Mouse (Mus musculus) embryonic facial prominence, embryonic 12.5 days (tissue): ENCODE data around the gene Shroom2. TPM values are rescaled to one million over a fixed set of nuclear protein-coding genes. Genes with fewer than 3 reads are reported as not detected.
A peak's percentile ranks its signal among the peaks of the same experiment; 100 is the strongest.

Experiments
- ATAC-seq: fragments of 200-750 bp; cut with Nextera tagmentation; 2 replicates; pipeline ENCODE4 v1.8.0; 2017; ENCODE audit not compliant: insufficient number of reproducible peaks, insufficient read depth, low FRiP score, low TSS enrichment
- H3K27ac ChIP-seq: fragments of 300-500 bp; sonication (generic); 2 replicates; pipeline ENCODE4 v1.5.1; 2016; ENCODE audit warnings: mild to moderate bottlenecking
- H3K27me3 ChIP-seq: fragments of 300-500 bp; sonication (generic); 2 replicates; pipeline ENCODE4 v1.6.1; 2016; ENCODE audit warnings: mild to moderate bottlenecking, moderate library complexity
- H3K36me3 ChIP-seq: fragments of 300-500 bp; sonication (generic); 2 replicates; pipeline ENCODE4 v1.6.1; 2016; ENCODE audit warnings: mild to moderate bottlenecking
- H3K4me1 ChIP-seq: fragments of 300-500 bp; sonication (generic); 2 replicates; pipeline ENCODE4 v1.6.1; 2016
- H3K4me2 ChIP-seq: fragments of 300-500 bp; sonication (generic); replicated peaks from 2 replicates; pipeline ENCODE4 v1.6.1; 2016; ENCODE audit warnings: mild to moderate bottlenecking, moderate library complexity
- H3K4me3 ChIP-seq: fragments of 300-500 bp; sonication (generic); 2 replicates; pipeline ENCODE4 v1.5.1; 2016; ENCODE audit warnings: mild to moderate bottlenecking
- H3K9ac ChIP-seq: fragments of 300-500 bp; sonication (generic); 2 replicates; pipeline ENCODE4 v1.6.1; 2016; ENCODE audit warnings: mild to moderate bottlenecking, moderate library complexity
- H3K9me3 ChIP-seq: fragments of 300-500 bp; sonication (generic); 2 replicates; pipeline ENCODE4 v1.6.1; 2016; ENCODE audit warnings: mild to moderate bottlenecking, moderate library complexity
- WGBS: fragments of 180-500 bp; shearing (Covaris S2); methylation state at CpG from one replicate; pipeline ENCODE4 v1.1.7; 2016; 5-methylcytosine and 5-hydroxymethylcytosine counted together
- polyA plus RNA-seq: library from polyadenylated mRNA; unstranded; fragments of >200 nt; fragmentation: Nextera tagmentation; extraction: Ambion mirVana; gene quantifications from 2 replicates; pipeline ENCODE4 v1.2.1, GENCODE M21; 2016

Gene Shroom2
- polyA plus RNA-seq: 6.9 and 7.2 TPM in 2 replicates

DNA sequence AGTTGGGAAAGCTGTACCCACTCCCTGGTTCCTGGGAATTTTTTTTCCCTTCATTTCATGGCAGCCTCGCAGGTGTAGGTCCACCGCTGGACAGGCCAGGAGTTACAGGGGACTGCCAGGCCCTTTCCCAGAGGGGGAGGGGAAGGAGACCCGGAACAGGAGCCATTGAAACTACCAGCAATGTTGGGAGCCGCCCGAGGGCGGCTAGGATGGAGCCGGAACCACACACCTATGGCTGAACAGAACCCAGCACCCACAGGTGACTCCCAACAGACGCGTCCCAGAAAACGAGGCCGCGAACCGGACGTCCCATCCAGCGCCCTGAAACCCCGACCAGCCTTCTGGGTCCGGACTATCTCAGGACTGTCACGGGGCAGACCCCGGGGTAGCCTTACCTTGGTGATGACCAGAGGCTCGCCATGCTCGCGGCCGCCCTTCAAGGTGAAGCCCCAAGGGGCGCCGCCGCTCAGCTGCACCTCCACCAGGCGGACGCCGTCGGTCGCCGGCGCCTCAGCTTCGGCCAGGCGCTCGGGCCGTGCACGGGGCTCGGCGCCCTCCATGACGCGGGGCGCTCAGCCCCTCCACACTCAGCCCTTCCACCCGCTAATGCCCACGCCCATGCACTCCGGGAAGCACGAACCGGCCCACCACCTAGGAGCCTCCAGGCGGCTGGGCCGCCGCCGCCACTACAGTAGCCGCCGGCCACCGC is at the start of gene Shroom2:
TSS of gene Shroom2 (minus strand) at position 575 of the 709 bp plus-strand sequence.
- H3K4me3 ChIP-seq: peak within 1 kb of the TSS; percentile 57
- no peaks in the 10 kb centered on the region for H3K4me1 ChIP-seq
- no peak within 1 kb of the TSS for H3K27ac ChIP-seq
- no peaks in the 10 kb centered on the region for H3K36me3 ChIP-seq
- H3K4me2 ChIP-seq: peak within 1 kb of the TSS; percentile 61
- peaks cover 20% of the 10 kb centered on the region for H3K27me3 ChIP-seq
- H3K9ac ChIP-seq: peak within 1 kb of the TSS; percentile 68
- ATAC-seq: peak; percentile 93
- WGBS: 18% methylated on average over 33 of the region's 55 CpGs
- no peaks in the 10 kb centered on the region for H3K9me3 ChIP-seq

DNA sequence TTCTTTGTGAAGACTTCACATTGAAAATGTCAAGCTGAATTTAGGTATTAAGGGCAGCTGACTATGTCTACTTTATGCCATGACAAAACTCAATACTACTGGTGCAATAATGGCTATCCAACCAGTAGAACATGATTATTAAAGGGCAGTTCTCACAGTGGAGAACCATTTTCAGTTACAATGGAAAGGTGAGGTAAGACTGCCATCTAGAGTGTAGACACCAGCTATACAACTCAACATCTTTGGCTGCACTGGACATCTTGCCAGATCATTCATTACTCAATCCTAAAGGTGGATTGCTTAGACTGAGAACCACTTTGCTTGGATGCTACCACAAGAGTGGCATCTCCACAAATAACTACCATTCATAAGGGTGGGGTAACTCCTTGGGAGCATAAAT is 49.7 kb upstream of the Shroom2 start:
- Histone ChIP-seq H3K36me3 (no peaks in the 10 kb centered on the region), H3K4me1 (no peaks in the 10 kb centered on the region), H3K4me2 (no peak overlapping the region), H3K9ac (no peak overlapping the region), H3K27me3 (no peaks in the 10 kb centered on the region), H3K4me3 (no peak overlapping the region), H3K9me3 (no peaks in the 10 kb centered on the region), H3K27ac (no peak overlapping the region)
- no peak for ATAC-seq

DNA sequence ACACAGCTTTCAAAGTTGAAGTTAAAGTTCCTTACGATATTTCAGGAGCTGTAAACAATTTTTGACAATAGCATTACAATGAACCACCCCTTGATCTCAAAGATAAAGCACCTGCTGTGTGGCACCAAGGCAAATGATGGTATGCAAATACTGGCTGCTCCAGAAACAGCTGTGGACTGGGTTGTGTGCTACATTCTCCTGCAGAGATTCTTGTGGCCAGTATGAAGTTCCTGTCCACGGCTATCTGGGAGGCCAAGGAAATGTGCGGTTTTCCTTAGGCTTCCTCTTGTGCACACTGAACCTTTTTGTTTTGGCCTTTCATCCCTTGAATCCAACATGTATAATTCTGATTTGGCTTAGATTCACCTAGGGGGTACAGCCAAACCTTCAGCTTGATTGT is 44.1 kb upstream of the Shroom2 start:
- no peaks in the 10 kb centered on the region for H3K9me3 ChIP-seq
- H3K4me3 ChIP-seq: no peak overlapping the region
- no peaks in the 10 kb centered on the region for H3K36me3 ChIP-seq
- no peak overlapping the region for H3K9ac ChIP-seq
- H3K4me1 ChIP-seq: no peaks in the 10 kb centered on the region
- ATAC-seq: no peak
- 82% methylated on average over 3 of the region's 3 CpGs for WGBS
- no peaks in the 10 kb centered on the region for H3K27me3 ChIP-seq
- no peak overlapping the region for H3K27ac ChIP-seq
- no peak overlapping the region for H3K4me2 ChIP-seq

DNA sequence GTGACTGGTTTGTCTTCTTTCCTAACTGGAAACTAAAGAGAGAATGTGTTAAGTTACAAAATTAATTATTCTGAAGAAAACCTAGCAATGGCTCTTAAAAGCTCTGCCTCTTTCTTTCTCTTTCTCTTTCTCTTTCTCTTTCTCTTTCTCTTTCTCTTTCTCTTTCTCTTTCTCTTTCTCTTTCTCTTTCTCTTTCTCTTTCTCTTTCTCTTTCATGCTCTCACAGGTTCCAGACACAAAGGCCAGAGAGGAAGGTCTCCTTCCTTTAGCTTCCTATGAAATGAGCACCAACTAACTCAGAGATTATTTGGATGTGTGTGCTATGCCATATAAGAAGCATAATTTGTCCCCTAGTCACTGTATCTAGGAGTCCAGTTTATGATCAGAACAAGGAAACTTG is 36.1 kb upstream of the Shroom2 start:
- no peak overlapping the region for H3K9ac ChIP-seq
- H3K4me2 ChIP-seq: no peak overlapping the region
- H3K27me3 ChIP-seq: no peaks in the 10 kb centered on the region; the same call in 1 of the 2 replicates
- no peaks in the 10 kb centered on the region for H3K9me3 ChIP-seq
- H3K27ac ChIP-seq: no peak overlapping the region
- ATAC-seq: no peak
- no peaks in the 10 kb centered on the region for H3K4me1 ChIP-seq
- H3K36me3 ChIP-seq: no peaks in the 10 kb centered on the region
- H3K4me3 ChIP-seq: no peak overlapping the region

DNA sequence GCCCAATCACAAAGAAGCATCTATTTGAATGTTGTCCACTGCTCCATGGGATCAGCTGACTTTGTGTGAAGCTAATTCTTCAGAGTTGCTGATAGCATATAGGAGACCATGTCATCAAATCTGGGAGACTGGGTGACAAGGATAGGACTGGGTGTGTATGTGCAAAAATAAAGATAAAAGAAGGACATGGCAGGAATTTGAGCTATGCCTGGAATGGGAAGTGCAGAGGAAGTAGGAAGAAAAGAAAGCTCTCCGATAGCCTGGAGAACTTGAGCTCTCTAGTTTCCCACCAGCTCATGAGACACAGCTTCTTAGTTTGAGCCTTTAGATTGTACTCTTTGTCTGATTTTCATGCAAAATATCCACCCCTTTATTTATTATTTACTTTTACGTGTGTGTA is 19.3 kb upstream of the Shroom2 start:
- no peak overlapping the region for H3K4me2 ChIP-seq
- 73% methylated on average over 2 of the region's 2 CpGs for WGBS
- H3K27me3 ChIP-seq: no peaks in the 10 kb centered on the region; the same call in 1 of the 2 replicates
- H3K9me3 ChIP-seq: no peaks in the 10 kb centered on the region
- no peak overlapping the region for H3K9ac ChIP-seq
- H3K36me3 ChIP-seq: no peaks in the 10 kb centered on the region
- no peaks in the 10 kb centered on the region for H3K4me1 ChIP-seq
- no peak for ATAC-seq
- H3K4me3 ChIP-seq: no peak overlapping the region
- no peak overlapping the region for H3K27ac ChIP-seq

DNA sequence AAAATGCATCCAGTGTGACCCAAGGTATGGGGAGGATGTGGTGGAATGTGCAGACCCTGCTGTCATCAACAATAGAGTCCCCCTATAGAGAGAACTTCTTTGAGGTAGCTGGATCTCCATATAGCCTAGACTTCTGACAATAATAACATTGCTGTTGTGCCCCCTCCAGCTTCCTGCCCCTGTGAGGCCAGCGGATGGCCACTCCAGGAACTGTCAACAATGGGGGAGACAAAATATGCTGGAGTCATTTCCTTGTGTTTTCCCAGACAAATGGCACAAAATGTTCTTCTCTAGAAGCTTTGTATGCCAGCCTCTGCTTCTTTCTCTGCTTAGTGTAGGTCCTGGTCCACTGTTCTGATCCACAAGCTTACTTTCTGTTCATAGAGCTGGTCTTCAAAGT is 18.9 kb upstream of the Shroom2 start:
- Histone ChIP-seq H3K9ac (no peak overlapping the region), H3K4me2 (no peak overlapping the region), H3K27me3 (no peaks in the 10 kb centered on the region; the same call in 1 of the 2 replicates), H3K4me1 (no peaks in the 10 kb centered on the region), H3K36me3 (no peaks in the 10 kb centered on the region), H3K27ac (no peak overlapping the region), H3K9me3 (no peaks in the 10 kb centered on the region), H3K4me3 (no peak overlapping the region)
- WGBS: 80% methylated on average over 1 of the region's 1 CpGs
- no peak for ATAC-seq

DNA sequence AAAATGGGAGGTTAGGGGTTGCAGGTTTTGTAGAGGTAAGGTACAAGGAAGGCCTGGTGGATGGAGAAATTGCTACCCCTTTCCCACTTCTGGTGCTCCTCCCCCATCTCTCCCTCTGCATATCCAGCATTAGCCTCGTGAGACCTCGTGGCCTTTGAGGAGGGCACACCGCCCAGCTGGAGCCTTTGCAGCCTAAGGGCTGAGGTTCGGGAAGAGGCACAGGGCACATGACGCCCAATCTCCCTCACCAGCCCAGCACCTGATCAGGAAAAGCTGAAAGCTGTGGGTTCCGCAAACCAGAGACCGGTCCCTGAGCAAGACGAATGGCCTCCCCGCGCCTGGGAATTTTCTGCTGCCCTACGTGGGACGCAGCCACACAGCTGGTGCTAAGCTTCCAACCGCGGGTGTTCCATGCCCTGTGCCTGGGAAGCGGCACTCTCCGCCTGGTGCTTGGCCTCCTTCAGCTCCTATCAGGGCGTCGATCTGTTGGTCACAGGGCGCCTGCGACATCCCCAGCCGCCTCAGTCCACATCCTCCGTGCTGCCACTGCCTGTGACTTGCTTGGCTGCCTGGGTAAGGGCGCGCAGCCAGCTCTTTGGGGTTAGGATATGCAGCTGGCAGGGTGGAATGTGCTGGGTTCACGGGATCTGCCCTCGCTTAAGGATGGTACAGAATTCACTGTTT is 12.6 kb upstream of the Shroom2 start, which contains the start of gene Gpr143:
TSS of gene Gpr143 (plus strand) at position 202 of the 684 bp plus-strand sequence.
- WGBS: 24% methylated on average over 26 of the region's 26 CpGs
- Histone ChIP-seq H3K27ac (no peak within 1 kb of the TSS), H3K27me3 (peaks cover 18% of the 10 kb centered on the region), H3K36me3 (no peaks in the 10 kb centered on the region), H3K4me3 (peak within 1 kb of the TSS; percentile 17; the same call in 1 of the 2 replicates), H3K4me2 (peak within 1 kb of the TSS; percentile 44), H3K9ac (no peak within 1 kb of the TSS), H3K9me3 (no peaks in the 10 kb centered on the region), H3K4me1 (no peaks in the 10 kb centered on the region)
- no peak for ATAC-seq

DNA sequence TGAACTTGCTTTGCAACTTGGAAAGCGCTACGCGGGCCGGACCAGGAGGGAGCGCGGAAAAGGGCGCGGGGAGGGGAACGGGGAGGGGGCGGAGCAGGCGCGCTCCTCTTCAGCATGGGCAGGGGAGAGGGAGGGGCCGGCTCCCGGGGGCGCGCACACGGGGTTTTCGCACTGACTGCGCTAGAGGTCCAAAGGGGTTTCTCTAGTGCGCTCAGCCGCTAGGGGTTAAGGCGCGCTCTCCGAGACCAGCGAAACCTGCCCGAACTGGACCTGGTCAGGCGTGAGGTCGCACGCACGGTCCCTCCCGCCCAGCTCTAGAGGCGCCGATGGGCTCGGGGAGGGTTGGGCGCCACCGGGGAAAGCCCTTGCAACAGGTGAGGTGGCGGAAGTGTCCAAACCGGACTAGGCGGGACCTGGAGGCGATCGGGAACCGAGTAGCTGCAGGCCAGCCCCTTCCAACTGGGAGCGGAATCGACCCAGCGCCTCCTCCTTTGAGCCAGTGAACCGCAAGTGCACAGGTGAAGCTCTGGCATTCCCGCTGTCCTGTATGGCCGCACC is 414 bp upstream of the Shroom2 start:
- Histone ChIP-seq H3K27me3 (peaks cover 20% of the 10 kb centered on the region), H3K4me3 (peak overlapping the region; percentile 57), H3K4me1 (no peaks in the 10 kb centered on the region), H3K27ac (no peak overlapping the region), H3K9me3 (no peaks in the 10 kb centered on the region), H3K4me2 (peak overlapping the region; percentile 61), H3K36me3 (no peaks in the 10 kb centered on the region), H3K9ac (peak overlapping the region; percentile 68)
- ATAC-seq: peak; percentile 89
- 11% methylated on average over 27 of the region's 48 CpGs for WGBS

DNA sequence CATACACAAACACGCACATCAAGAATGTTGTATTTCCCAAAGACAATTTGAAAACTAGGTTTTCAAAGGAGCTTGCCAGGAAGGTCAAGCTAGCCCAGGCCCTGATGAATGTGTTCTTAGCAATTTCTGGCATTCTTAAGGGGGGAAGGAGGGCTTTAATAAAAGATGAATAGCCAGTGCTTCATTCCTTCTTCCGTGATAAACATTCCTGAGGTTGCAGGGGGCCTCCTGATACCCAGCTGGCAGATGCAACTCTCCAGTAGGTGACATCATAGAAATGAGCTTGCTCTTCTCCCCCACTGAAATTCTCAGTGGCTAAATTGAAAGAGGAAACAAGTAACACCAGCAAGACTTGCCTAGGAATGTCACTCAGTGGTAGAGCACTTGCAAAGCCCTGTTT is 5.1 kb downstream of the Shroom2 start:
- Histone ChIP-seq H3K9me3 (no peaks in the 10 kb centered on the region), H3K36me3 (no peaks in the 10 kb centered on the region), H3K4me3 (no peak overlapping the region), H3K27ac (no peak overlapping the region), H3K4me1 (no peaks in the 10 kb centered on the region), H3K9ac (no peak overlapping the region), H3K27me3 (peaks cover 11% of the 10 kb centered on the region), H3K4me2 (no peak overlapping the region)
- WGBS: 55% methylated on average over 2 of the region's 2 CpGs
- ATAC-seq: no peak

DNA sequence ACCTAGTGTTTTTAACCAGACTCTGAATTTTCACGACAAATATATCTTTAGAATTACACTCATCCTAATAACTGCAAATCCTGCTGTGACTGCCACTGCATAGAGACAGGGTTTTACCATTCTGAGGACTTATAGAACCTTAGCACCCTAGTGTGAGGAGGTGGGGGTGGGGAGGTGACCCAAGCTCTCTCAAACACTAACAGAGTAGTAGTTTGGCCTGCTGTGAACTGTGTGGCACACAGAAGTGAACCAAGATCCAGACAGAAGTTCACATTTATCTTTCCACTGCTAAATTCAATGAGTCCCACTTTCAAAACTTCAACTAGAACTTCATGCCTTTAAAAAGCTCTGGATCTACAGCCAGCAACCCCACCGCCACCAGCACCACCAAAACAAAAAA is 6.4 kb downstream of the Shroom2 start:
- 0 out of 2 replicates have a peak, but pooled peaks cover 3% of the 10 kb centered on the region for H3K27me3 ChIP-seq
- no peak for ATAC-seq
- no peaks in the 10 kb centered on the region for H3K9me3 ChIP-seq
- no peaks in the 10 kb centered on the region for H3K36me3 ChIP-seq
- H3K4me3 ChIP-seq: no peak overlapping the region
- H3K4me1 ChIP-seq: no peaks in the 10 kb centered on the region
- no peak overlapping the region for H3K9ac ChIP-seq
- WGBS: 66% methylated on average over 2 of the region's 2 CpGs
- H3K27ac ChIP-seq: no peak overlapping the region
- no peak overlapping the region for H3K4me2 ChIP-seq

DNA sequence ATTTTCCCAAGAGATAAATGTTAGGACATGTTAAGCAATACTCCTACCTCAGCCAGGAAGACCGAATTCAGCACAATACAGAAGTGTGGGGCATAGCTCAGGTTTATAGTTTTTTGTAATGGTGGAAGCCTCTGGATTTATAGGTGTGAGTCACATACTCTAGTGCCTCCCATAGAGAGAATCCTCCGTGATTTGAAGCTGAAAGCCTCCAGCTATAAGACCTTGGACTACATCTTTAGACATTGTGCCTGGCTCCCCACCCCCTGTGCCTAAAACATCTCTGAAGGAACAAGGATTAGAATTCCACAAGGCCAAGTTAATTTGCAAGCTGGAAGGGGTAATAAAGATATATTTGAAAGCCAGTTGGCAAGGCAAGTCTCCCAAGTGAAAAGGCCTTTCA is 6.8 kb downstream of the Shroom2 start:
- H3K4me1 ChIP-seq: no peaks in the 10 kb centered on the region
- ATAC-seq: no peak
- 55% methylated on average over 2 of the region's 2 CpGs for WGBS
- H3K27me3 ChIP-seq: 0 out of 2 replicates have a peak, but pooled peaks cover 3% of the 10 kb centered on the region
- no peaks in the 10 kb centered on the region for H3K36me3 ChIP-seq
- H3K9ac ChIP-seq: no peak overlapping the region
- H3K27ac ChIP-seq: no peak overlapping the region
- H3K4me2 ChIP-seq: no peak overlapping the region
- no peak overlapping the region for H3K4me3 ChIP-seq
- no peaks in the 10 kb centered on the region for H3K9me3 ChIP-seq

DNA sequence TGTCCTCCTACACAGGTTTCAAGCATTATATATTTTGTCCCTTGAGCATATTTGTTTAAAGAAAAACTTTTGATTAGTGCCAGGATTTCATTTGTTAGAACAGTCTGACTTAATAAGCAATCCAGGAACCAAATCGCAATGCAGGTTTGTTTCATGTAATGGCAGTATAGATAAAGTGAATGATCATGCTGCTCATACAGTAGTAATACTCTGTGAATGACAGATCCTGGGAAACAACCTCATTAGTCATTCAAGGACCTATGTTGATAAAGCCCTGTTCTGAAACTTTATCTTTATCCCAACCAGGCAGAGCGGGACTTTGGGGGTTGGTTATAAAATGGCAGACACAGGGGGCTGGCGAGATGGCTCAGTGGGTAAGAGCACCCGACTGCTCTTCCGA is 13.0 kb downstream of the Shroom2 start:
- ATAC-seq: no peak
- Histone ChIP-seq H3K9ac (no peak overlapping the region), H3K4me1 (no peaks in the 10 kb centered on the region), H3K9me3 (no peaks in the 10 kb centered on the region), H3K4me3 (no peak overlapping the region), H3K27ac (no peak overlapping the region), H3K27me3 (no peaks in the 10 kb centered on the region), H3K4me2 (no peak overlapping the region), H3K36me3 (no peaks in the 10 kb centered on the region)
- WGBS: 89% methylated on average over 5 of the region's 5 CpGs
